Mouse (Mus musculus): ENCODE data around the gene Ppp1r27.

- TF ChIP-seq CTCF (IDR thresholded peaks at IDR 0.05) = no peak
- no peak; the same call in 1 of the 2 replicates for TF ChIP-seq POLR2A (IDR thresholded peaks at IDR 0.05; ENCODE audit: insufficient read depth, low read depth, low read length)
- 0 out of 2 replicates have a peak, but pooled peaks have one; percentile 8 for TF ChIP-seq EP300 (IDR thresholded peaks at IDR 0.05; ENCODE audit: insufficient read depth, low read depth, low read length)
Observed at GRCm38 (mm10) chr11:120576365-120576981, 25.5 kb upstream of the Ppp1r27 start.

Data from heart, adult 2 months (tissue).